ENCODE assay signal across 8 mouse cellular contexts in genomic region chrX:129749571-129750061, GRCm38 (mm10). TPM values are rescaled to one million over a fixed set of nuclear protein-coding genes. Genes with fewer than 3 reads are reported as not detected.
DNase-seq lines count a peak whose midpoint lies in the region; ATAC-seq and TF ChIP-seq lines count a peak whose summit lies in the region.

Gene Diaph2 (plus strand): TSS chrX:129749742.

- no peaks in the 10 kb centered on the region for H3K36me3 ChIP-seq in E14TG2a.4 (ENCODE audit: insufficient read depth, low read length)
- H3K36me3 ChIP-seq in forebrain, embryonic 15.5 days = no peaks in the 10 kb centered on the region
- no peaks in the 10 kb centered on the region for H3K36me3 ChIP-seq in neural tube, embryonic 14.5 days (ENCODE audit: control insufficient read depth, insufficient read depth, low read length)
- H3K36me3 ChIP-seq in testis, adult 2 months (ENCODE audit: control insufficient read depth, insufficient read depth, low read length) = no peaks in the 10 kb centered on the region

- H3K4me2 ChIP-seq in forebrain, embryonic 15.5 days (replicated peaks) = peak within 1 kb of the TSS; percentile 45
- peak within 1 kb of the TSS; percentile 47 for H3K4me2 ChIP-seq in neural tube, embryonic 14.5 days (ENCODE audit: low read depth, low read length)

- peak within 1 kb of the TSS; percentile 54 for H3K9ac ChIP-seq in forebrain, embryonic 15.5 days (replicated peaks)
- peak within 1 kb of the TSS; percentile 48 for H3K9ac ChIP-seq in neural tube, embryonic 14.5 days (replicated peaks; ENCODE audit: low read depth, low read length)

- H3K4me1 ChIP-seq in E14TG2a.4 (replicated peaks; ENCODE audit: low read depth, low read length) = peaks cover 12% of the 10 kb centered on the region
- H3K4me1 ChIP-seq in forebrain, embryonic 15.5 days = no peaks in the 10 kb centered on the region
- no peaks in the 10 kb centered on the region for H3K4me1 ChIP-seq in neural tube, embryonic 14.5 days (ENCODE audit: control insufficient read depth, insufficient read depth, low read length)
- no peaks in the 10 kb centered on the region for H3K4me1 ChIP-seq in testis, adult 2 months (ENCODE audit: control insufficient read depth, insufficient read depth, low read length)

- peak; percentile 52 for TF ChIP-seq POLR2A in testis, adult 2 months (IDR thresholded peaks at IDR 0.05; ENCODE audit: control insufficient read depth, low read depth, low read length)

- peak; percentile 97 for ATAC-seq in forebrain, embryonic 15.5 days (replicated peaks)
- ATAC-seq in neural tube, embryonic 14.5 days (ENCODE audit: low read depth) = peak; percentile 94

- H3K4me3 ChIP-seq in E14TG2a.4 (replicated peaks; ENCODE audit: low read length) = peak within 1 kb of the TSS; percentile 82
- peak within 1 kb of the TSS; percentile 70 for H3K4me3 ChIP-seq in forebrain, embryonic 15.5 days
- H3K4me3 ChIP-seq in neural tube, embryonic 14.5 days (ENCODE audit: low read depth, low read length) = peak within 1 kb of the TSS; percentile 54
- H3K4me3 ChIP-seq in testis, adult 2 months (ENCODE audit: control insufficient read depth, low read depth, low read length) = peak within 1 kb of the TSS; percentile 89

- no peak for TF ChIP-seq CTCF in E14TG2a.4 (conservative IDR thresholded peaks at IDR 0.05; ENCODE audit: low read length)
- no peak for TF ChIP-seq CTCF in testis, adult 2 months (IDR thresholded peaks at IDR 0.05; ENCODE audit: control insufficient read depth, insufficient read depth, insufficient replicate concordance, low read depth, low read length)

- peak; percentile 79 for DNase-seq in cerebellum, adult 11-12 months
- peak; percentile 76 for DNase-seq in heart, postnatal 25 days (ENCODE audit: low spot score)
- peak; percentile 77 for DNase-seq in layer of hippocampus, adult 11-12 months (ENCODE audit: low spot score)
- DNase-seq in lung, adult 18-20 months = peak; percentile 88 to 89

- 16% methylated on average over 49 of the region's 49 CpGs for WGBS in forebrain, embryonic 15.5 days
- WGBS in neural tube, embryonic 14.5 days = 16% methylated on average over 45 of the region's 49 CpGs

- no peaks in the 10 kb centered on the region for H3K27me3 ChIP-seq in E14TG2a.4 (ENCODE audit: insufficient read depth, low read length)
- H3K27me3 ChIP-seq in forebrain, embryonic 15.5 days = no peaks in the 10 kb centered on the region
- H3K27me3 ChIP-seq in neural tube, embryonic 14.5 days (ENCODE audit: control insufficient read depth, insufficient read depth, low read length) = no peaks in the 10 kb centered on the region
- no peaks in the 10 kb centered on the region for H3K27me3 ChIP-seq in testis, adult 2 months (ENCODE audit: control insufficient read depth, insufficient read depth, low read length)

- H3K9me3 ChIP-seq in E14TG2a.4 (ENCODE audit: low read length) = no peaks in the 10 kb centered on the region
- no peaks in the 10 kb centered on the region for H3K9me3 ChIP-seq in forebrain, embryonic 15.5 days
- H3K9me3 ChIP-seq in neural tube, embryonic 14.5 days (ENCODE audit: control insufficient read depth, low read length) = no peaks in the 10 kb centered on the region

- H3K27ac ChIP-seq in forebrain, embryonic 15.5 days (replicated peaks) = peak within 1 kb of the TSS; percentile 63
- H3K27ac ChIP-seq in neural tube, embryonic 14.5 days (ENCODE audit: low read depth, low read length) = no peak within 1 kb of the TSS
- H3K27ac ChIP-seq in testis, adult 2 months (ENCODE audit: control insufficient read depth, insufficient read depth, low read depth, low read length) = peak within 1 kb of the TSS; percentile 60

- intact Hi-C loops in heart, postnatal 25 days (cut with DNase I) = no loop called here

RNA-seq across cellular contexts. Expression of gene Diaph2, which starts in this region (rescaled TPM):
- polyA plus RNA-seq in forebrain, embryonic 15.5 days (2015; fragmentation: Nextera tagmentation; extraction: Ambion mirVana) = 5.8 and 6.1 TPM in 2 replicates
- 10 to 100 TPM; 11.5 to 12.3 TPM for total RNA-seq in heart, postnatal 25 days (2021)
- 2.8 and 4.2 TPM in 2 replicates for polyA plus RNA-seq in neural tube, embryonic 14.5 days (2014; fragmentation: Nextera tagmentation; extraction: Ambion mirVana)
- 2.6 and 3.6 TPM in 2 replicates for polyA plus RNA-seq in testis, adult 2 months (2012; rRNA removed)
